Mouse (Mus musculus): ENCODE data around the gene Syn2.
"Not testable (repeated sequence)": the region's sequence is repeated elsewhere in the genome, so short reads cannot be mapped to it uniquely, and the experiment has no call there.

Syn2 gene

GRCm38 (mm10) chr6:115174845-115175244 is 40.1 kb downstream of the Syn2 start:
- DNase-seq (ENCODE audit: low read depth, low spot score), result no peak

DNA sequence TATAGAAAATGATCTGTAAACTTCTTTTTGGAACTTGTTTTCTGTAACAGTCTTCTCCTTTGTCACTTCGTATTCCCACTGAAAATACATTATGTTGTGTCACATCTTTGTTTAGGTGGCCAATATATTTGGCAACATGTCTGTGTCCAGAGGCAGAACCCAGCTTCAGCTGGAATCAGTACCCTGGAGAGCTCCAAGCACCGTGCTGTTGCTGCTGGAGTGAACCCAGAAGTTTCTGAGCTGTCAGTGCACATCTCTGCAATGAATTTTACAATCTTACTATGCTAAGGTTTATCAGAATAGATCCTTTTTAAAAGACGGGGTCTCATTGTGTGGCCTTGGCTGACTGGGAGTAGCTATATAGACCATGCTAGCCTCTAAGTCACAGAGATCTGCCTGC is 44.1 kb downstream of the Syn2 start:
- DNase-seq (ENCODE audit: low read depth, low spot score), result no peak

DNA sequence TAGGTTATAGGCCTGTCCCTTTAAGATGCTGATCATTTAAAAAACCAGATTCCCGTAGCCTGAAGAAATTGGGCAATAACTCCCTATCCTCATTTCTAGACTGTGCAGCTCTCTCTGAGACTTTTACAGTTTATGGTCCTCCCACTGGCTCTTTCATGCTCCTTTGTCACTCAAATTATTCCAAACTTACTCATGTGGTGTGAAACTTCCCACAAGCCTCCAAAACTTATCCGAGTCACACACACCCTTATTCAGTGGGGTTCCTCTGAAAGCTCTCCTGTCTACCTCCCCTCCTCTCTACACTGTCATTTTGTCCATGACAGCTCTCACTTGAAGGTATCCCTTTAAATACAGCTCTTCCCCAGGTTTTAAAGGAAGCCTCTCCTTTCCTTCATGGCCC is 46.4 kb downstream of the Syn2 start:
- peak; percentile 54 for DNase-seq (ENCODE audit: low read depth, low spot score)

- DNase-seq (ENCODE audit: low read depth, low spot score), result no peak
Measured at GRCm38 (mm10) chr6:115191111-115191510, 56.4 kb downstream of the Syn2 start.

DNA sequence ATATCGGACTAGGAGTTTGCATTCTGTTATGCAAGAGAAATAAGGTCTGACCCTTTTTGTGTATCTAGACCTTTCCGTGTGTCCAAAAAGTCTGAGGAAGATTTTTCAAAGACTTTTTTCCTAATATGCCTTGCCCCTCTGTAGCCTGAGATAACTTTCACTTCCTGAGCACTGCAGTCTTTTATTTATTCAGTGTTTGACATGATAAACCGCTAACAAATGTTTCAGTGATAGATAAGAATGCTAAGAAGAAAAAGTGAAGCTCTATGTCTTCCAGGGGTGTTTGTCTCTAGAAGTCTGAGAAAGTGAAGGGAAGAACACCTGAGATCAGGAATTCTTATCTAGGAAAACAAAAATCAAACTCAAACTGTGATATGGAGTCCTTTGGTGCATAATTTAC is 66.1 kb downstream of the Syn2 start:
- no peak for DNase-seq (ENCODE audit: low read depth, low spot score)

DNA sequence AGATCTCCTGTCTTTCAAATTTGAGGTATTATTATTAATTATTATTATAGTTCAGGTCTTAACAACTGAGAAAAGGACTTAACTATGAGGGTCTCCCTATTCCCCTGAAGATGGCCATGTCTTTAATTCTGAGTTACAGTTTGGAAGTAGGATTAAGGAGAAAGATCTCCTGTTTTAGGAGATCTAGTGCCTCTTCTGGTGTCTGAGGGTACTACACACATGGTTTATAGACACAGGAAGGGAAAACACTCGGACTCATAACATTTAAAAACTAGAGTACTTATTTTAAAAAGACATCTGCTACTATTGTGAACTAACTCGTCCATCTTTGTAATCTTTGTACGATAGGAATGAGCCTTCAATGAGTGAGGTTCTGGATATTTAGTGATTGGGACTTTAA is 68.3 kb downstream of the Syn2 start:
- no peak for DNase-seq (ENCODE audit: low read depth, low spot score)

DNA sequence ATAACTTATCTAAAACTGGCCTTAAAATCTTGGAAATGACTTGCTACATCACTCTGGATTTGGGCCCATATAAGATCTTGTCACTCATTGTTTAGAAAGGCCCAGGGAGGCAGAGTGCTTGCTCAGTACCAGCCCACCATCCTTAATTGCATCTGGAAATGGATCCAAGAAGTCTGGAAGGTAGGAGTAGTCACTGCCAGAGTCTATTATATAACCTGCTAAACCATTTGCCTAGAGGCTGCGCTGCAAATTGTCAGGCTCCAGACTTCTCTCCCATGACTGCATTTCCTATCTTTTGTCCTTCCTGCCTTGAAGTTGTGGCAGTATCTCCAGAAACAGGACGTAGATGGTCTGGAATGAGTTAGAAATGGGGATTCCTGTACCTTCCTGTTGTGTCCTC is 75.5 kb downstream of the Syn2 start:
- DNase-seq (ENCODE audit: low read depth, low spot score), result peak; percentile 80

DNA sequence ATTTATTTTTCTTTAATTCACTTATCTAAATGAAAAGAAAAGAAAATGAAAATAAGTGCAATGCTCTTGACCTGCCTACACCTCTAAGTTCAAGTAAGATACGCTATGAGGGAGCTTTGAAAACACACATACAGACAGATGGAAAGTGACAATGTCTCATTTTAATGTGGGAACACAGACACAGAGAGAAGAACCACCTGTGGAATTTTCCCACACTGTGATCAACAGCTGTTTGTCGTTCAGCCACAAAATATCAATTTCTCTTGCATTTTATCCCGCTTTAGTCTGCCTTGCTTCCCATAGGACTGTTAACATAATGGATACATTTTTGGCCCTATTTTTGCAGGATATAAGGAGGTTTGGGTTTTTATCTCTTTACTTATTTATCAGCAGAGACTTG is 76.1 kb downstream of the Syn2 start:
- no peak for DNase-seq (ENCODE audit: low read depth, low spot score)

DNA sequence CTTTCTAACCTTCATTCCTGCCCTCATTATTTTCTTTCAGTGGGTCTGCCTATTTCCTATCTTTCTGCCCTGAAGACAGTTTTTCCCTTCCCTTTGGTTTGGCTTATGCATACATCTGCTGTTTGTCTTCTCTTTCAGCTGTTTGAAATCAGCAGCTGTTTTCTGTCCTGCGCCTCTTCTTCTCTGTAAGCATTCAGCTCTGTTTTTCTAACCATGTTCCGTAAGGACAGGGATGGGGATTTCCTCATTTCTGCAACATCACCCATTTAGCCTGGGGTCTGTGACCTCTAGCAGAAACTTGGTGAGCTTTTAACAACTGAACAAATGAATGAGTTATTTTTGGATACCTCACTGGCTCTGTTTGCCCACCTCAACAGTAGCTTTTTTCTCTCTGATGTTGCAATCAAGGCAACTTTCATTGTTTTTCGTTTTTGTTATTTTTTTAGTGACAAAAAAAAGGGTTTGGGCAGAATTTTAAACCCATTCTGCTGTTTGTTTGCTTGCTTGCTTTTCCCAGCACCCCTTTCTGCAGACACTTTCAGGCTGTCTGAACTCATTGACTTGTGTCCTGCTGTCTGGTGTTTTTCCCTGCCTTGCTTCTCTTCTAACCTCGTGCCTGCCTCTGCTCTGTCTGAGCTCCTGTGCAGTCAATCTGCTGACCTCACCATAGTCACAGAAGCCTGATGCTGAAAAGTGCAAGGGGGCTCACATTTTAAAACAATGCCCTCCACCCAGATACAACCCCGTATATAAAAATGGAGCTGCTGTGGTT is 77.6 kb downstream of the Syn2 start:
- DNase-seq (ENCODE audit: low read depth, low spot score), result no peak

- DNase-seq (ENCODE audit: low read depth, low spot score), result no peak
Measured at GRCm38 (mm10) chr6:115213129-115213528, 78.4 kb downstream of the Syn2 start.

DNA sequence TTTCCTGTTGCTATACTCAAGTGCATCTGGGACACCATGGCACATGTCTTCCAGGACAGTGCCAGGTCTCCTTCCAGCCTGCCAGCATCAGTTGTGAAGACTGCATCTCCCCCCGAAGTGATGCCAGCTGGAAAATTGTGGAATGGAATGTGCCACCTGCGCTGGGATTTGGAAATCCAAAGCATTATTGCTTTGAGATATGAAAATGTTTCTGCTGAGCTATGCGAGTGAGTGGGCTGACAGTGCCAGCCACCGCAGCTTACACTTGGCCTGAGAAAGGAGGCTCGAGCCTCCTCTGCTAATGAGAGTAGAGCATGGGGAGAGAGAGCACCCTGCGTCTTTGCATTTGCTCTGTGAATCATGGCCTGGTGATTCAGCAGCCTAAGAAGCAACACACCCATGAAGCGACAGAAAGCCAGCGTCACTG is 86.5 kb downstream of the Syn2 start:
- peak; percentile 95 for DNase-seq (ENCODE audit: low read depth, low spot score)

- DNase-seq (ENCODE audit: low read depth, low spot score), result peak; percentile 94
Measured at GRCm38 (mm10) chr6:115225519-115225918, 90.8 kb downstream of the Syn2 start.

DNA sequence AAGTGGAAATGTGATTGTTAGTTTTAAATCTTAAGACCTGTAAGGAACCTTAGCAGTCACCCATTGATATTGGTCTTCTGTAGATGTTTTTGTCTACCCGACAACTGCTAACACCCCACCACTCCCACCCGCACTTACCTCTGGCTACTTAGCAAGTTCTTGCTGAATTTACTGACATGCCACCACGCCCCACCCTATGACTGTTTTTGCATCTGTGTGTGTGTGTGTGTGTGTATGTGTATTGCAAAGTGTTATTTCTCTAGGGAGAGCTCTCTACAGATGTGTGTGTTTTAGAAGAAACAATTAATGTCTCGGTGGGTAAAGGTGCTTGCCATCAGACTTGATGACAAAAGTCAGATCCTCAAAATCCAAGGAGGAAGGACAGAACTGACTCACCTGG is 92.3 kb downstream of the Syn2 start, which contains the start of gene Gm17482:
Gm17482 (plus strand) TSS at position 301 of the 400 bp plus-strand sequence.
- DNase-seq (ENCODE audit: low read depth, low spot score), result no peak

DNA sequence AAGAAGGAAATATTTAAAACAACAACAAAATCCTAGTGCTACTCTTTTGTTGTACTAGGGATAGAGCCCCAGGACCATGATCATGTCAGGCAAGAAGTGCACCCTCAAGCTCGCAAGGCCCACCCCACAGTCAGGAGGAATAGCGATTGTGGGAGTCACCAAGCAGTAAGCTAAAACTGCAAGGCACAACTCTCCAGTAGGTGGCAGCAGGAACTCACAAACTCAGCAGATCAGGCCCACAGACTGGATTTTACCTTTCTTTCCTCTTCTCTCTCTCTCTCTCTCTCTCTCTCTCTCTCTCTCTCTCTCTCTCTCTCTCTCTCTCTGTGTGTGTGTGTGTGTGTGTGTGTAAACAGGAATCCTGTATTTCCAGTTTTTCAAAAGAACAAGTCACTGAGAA is 92.8 kb downstream of the Syn2 start:
- DNase-seq (ENCODE audit: low read depth, low spot score), result peak; percentile 95

GRCm38 (mm10) chr6:115230557-115230956 is 95.9 kb downstream of the Syn2 start:
- no peak for DNase-seq (ENCODE audit: low read depth, low spot score)

DNA sequence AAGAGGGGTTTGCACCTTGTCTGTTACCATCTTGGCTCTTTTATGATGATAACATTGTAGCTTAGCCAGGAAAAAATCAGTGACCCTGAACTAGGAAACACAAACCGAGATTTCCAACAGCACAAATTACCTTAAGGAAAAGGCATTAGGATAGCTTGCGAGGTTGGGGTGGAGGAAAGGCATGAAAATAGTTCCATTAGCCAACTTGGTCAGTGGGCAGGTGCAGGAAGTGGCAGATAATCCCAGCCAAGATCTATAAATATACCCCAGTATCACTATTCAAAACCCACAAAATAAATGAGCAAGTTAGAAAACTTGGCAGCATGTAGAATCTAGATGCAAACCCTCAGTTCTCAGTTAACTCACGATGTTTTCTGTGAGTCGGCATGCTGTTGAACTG is 97.1 kb downstream of the Syn2 start:
- no peak for DNase-seq (ENCODE audit: low read depth, low spot score)

DNA sequence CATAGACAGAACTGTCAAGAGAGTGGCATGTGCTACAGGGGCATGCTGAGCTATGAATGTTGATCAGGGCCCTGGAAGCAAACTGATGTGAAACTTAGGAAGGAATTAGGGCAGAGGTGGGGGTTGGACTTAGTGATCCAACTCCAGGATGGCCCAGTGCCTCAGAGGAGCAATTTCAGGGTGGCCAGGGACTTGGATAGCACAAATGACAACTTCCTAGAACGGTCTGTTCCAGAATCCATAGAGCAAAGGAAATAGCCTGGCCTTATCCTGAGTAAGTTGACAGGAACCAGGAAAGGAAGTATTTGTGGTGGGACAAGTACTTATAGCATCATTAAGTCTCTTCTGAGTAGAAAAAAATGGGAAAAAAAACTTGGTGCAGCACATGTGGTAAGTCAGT is 97.9 kb downstream of the Syn2 start:
- DNase-seq (ENCODE audit: low read depth, low spot score), result no peak

DNA sequence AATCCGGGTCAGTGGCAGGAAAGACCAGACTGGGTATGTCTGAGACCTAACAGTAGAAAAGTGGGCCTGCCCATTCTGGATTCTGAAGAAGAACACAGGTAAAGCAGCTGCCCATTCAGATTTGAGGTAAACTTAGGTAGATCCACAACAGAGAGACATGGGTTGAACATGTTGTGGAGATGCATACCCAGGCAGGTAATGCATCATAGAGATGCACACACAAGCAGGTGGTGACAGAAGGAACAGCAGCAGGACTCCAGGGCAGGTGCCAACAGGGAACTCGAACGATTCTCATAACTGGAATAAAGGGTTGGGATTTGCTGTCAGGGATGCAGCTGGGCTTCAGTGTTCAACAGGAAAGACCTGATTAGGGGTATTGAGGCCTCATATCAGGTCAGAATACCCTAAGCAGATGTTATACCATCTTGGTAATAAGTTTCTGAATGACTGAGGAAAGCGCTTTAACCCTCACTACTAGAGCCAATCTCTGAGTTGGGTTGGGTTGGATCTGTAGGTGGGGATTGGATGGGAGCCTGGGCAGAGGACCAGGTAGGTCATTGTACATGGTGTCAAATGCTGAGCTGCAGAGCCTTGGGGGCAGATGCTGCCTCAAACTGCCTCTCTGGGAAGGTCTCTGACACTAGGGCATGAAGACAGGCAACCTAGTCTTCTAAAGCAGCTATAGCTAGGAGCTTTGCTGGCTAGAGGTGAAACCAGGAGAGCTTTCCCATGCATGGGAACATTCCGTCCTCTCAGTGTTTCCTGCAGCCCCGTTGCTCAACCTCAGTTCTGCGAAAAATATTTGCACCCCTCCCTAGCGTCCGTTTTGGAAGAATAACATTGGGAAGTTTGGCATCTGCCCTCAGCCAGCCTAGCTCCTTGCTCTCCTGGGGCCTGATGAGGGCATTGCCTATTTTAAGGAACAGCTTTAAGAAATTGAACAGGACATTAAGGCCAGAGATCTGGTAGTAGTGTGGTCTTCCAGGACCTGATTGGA is 103.6 kb downstream of the Syn2 start:
- DNase-seq (ENCODE audit: low read depth, low spot score), result peak; percentile 96

DNA sequence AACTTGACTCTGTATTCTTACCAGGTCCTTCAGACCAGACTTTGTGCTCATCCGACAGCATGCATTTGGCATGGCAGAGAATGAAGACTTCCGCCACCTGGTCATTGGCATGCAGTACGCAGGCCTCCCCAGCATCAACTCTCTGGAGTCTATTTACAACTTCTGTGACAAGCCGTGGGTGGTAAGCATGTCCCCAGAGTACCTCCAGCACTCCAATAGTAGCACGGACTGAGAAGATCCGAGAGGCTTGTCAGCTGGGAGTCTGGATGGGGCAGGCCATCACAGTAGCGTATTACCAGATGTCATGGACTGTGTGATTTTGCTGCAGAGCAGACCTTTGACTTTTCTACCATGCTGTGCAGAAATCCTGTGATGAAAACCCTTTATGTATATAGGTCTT is 104.6 kb downstream of the Syn2 start:
- DNase-seq (ENCODE audit: low read depth, low spot score), result peak; percentile 80

GRCm38 (mm10) chr6:115240431-115240830 is 105.7 kb downstream of the Syn2 start:
- not testable (repeated sequence) for DNase-seq (ENCODE audit: low read depth, low spot score)

DNA sequence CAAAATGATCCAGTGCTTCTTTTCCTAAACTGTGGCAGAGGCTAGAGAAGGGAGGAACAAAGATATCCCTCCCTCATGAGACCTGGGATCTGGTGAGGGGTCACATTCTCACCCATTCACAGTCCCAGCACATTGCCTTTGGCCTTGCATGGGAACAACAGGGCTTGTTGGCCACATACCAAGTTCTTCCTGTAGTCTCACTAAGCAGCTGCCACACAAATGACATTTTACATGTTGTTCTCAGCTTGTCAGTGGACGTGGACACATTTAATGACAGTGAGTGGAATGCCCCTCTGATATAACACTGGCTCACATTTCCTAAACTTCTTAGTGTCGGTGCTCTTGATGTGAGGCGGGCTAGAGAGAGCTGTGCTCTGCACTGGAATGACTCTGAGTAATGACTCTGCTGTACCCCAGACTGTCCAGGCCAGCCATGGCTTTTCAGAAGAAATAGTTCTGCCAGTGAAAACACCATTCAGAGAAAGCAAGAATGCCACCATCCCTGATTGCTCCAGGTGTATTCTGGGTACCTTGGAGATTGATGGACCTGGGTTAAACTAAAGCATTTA is 106.5 kb downstream of the Syn2 start:
- DNase-seq (ENCODE audit: low read depth, low spot score), result peak; percentile 30

DNA sequence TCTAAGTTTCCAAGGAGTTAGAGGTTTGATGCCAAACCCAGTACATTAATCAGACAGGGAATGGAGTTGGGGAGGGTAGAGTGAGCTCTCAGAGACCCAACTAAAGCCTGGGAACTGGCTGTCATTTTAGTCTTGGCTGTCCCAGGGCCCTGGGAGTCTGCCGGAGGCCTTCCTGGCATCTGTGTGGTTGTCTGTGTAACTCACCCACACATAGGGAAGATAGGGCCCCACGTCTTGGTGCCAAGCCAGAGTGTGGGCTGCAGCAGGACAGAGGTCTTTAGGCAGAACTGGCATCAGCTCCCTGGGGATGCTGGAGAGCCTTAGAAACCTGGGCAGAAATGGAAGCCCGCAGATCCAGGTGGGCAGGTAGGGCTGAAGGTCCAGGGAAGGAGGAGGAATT is 107.2 kb downstream of the Syn2 start:
- no peak for DNase-seq (ENCODE audit: low read depth, low spot score)
